Mouse (Mus musculus) heart, embryonic 14.5 days (tissue): ENCODE results near the gene Kat2a. TPM values are rescaled to one million over a fixed set of nuclear protein-coding genes. Genes with fewer than 3 reads are reported as not detected.
A peak's percentile ranks its signal among the peaks of the same experiment; 100 is the strongest.

ENCODE experiments used
- ATAC-seq: fragments of 200-750 bp; cut with Nextera tagmentation; 2 replicates; pipeline ENCODE4 v1.8.0; 2017; ENCODE audit warnings: low read depth, moderate TSS enrichment; ENCODE audit not compliant: insufficient number of reproducible peaks, insufficient read depth, low FRiP score
- H3K27ac ChIP-seq, 2 experiments: fragments of 200-500 bp in 1 of 2; fragments of 300-500 bp in 1 of 2; sonication (generic) in 1 of 2; replicated peaks in 1 of 2; 2 replicates each; pipeline ENCODE4 v1.5.1; 2012 to 2014; ENCODE audit warnings: low read depth in 2 of 2, low read length in 2 of 2, control low read depth in 1 of 2, mild to moderate bottlenecking in 1 of 2, mixed read lengths in 1 of 2; ENCODE audit not compliant: control insufficient read depth in 1 of 2, insufficient read depth in 1 of 2
- H3K27me3 ChIP-seq: fragments of 300-500 bp; sonication (generic); 2 replicates; pipeline ENCODE4 v1.6.1; 2014; ENCODE audit warnings: mild to moderate bottlenecking, low read length, control low read depth; ENCODE audit not compliant: control insufficient read depth, insufficient read depth
- H3K36me3 ChIP-seq: fragments of 300-500 bp; sonication (generic); 2 replicates; pipeline ENCODE4 v1.6.1; 2014; ENCODE audit warnings: mild to moderate bottlenecking, control low read depth, low read length, mixed read lengths; ENCODE audit not compliant: control insufficient read depth, insufficient read depth
- H3K4me1 ChIP-seq, 2 experiments: fragments of 200-500 bp in 1 of 2; fragments of 300-500 bp in 1 of 2; sonication (generic) in 1 of 2; 2 replicates each; pipeline ENCODE4 v1.6.1; 2012 to 2014; ENCODE audit warnings: low read length in 2 of 2, control low read depth in 1 of 2, mixed read lengths in 1 of 2; ENCODE audit not compliant: control insufficient read depth in 2 of 2, insufficient read depth in 2 of 2
- H3K4me2 ChIP-seq: fragments of 300-500 bp; sonication (generic); 2 replicates; pipeline ENCODE4 v1.6.1; 2014; ENCODE audit warnings: mild to moderate bottlenecking, low read length
- H3K4me3 ChIP-seq, 2 experiments: fragments of 200-500 bp in 1 of 2; fragments of 300-500 bp in 1 of 2; sonication (generic) in 1 of 2; 2 replicates each; pipeline ENCODE4 v1.5.1; 2012 to 2014; ENCODE audit warnings: low read length in 2 of 2, mild to moderate bottlenecking in 2 of 2, control low read depth in 1 of 2, low read depth in 1 of 2, moderate library complexity in 1 of 2; ENCODE audit not compliant: control insufficient read depth in 1 of 2, insufficient read depth in 1 of 2
- H3K9ac ChIP-seq: fragments of 300-500 bp; sonication (generic); 2 replicates; pipeline ENCODE4 v1.6.1; 2014; ENCODE audit warnings: mild to moderate bottlenecking, low read length
- H3K9me3 ChIP-seq: fragments of 300-500 bp; sonication (generic); 2 replicates; pipeline ENCODE4 v1.6.1; 2016; ENCODE audit warnings: low read length, control low read depth; ENCODE audit not compliant: control insufficient read depth
- WGBS: fragments of 180-500 bp; shearing (Covaris S2); extraction: QIAGEN DNeasy Blood & Tissue Kit; methylation state at CpG from one replicate; pipeline ENCODE4 v1.1.7; 2014; 5-methylcytosine and 5-hydroxymethylcytosine counted together
- polyA plus RNA-seq: library from polyadenylated mRNA; unstranded; fragments of >200 nt; fragmentation: Nextera tagmentation; extraction: Ambion mirVana; gene quantifications from 2 replicates; pipeline ENCODE4 v1.2.1, GENCODE M21; 2014

Kat2a gene
- polyA plus RNA-seq, 1 experiment from 2014 or later: 29.4 TPM

DNA sequence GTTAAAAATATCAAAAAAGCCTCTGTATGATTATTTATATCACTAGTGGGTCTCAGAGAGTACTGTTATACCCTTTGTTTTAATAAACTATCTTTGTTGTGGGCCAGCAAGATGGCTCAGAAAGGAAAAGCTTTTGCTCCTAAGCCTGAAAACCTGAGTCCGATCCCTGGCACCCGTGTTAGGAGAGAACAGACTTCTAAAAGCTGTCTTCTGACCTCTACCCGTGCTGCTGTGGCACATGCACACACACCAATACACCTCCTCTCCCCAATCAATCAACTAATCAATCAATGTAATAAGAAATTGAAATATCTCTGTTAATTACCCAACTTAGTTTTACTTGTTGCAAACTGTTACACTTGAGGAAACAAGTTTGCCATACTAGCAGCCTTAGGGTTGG lies 11.6 kb downstream of the Kat2a start:
- H3K9ac ChIP-seq: no peak overlapping the region
- ATAC-seq: no peak
- H3K27ac ChIP-seq: no peak overlapping the region
- peaks cover 3% of the 10 kb centered on the region in 2 experiments; a peak in 1 of 4 replicates for H3K4me1 ChIP-seq
- H3K36me3 ChIP-seq: peaks cover 14% of the 10 kb centered on the region
- 80% methylated on average over 3 of the region's 3 CpGs for WGBS
- H3K4me2 ChIP-seq: peak overlapping the region; percentile 52
- no peaks in the 10 kb centered on the region for H3K27me3 ChIP-seq
- H3K9me3 ChIP-seq: no peaks in the 10 kb centered on the region
- peak overlapping the region in 1 of 2 experiments; percentile 14; a peak in 1 of 4 replicates for H3K4me3 ChIP-seq

- Histone ChIP-seq H3K27ac (no peak overlapping the region), H3K4me3 (no peak overlapping the region), H3K9ac (no peak overlapping the region), H3K36me3 (no peaks in the 10 kb centered on the region), H3K4me1 (peaks cover 3% of the 10 kb centered on the region in 2 experiments; a peak in 1 of 4 replicates), H3K27me3 (peaks cover 2% of the 10 kb centered on the region; the same call in 1 of the 2 replicates), H3K9me3 (no peaks in the 10 kb centered on the region), H3K4me2 (no peak overlapping the region)
- WGBS: 72% methylated on average over 7 of the region's 7 CpGs
- ATAC-seq: no peak
Measured at GRCm38 (mm10) chr11:100697921-100698320, 14.3 kb downstream of the Kat2a start.

GRCm38 (mm10) chr11:100694926-100695325 lies 17.3 kb downstream of the Kat2a start:
- no peak overlapping the region for H3K4me2 ChIP-seq
- no peaks in the 10 kb centered on the region for H3K36me3 ChIP-seq
- H3K4me3 ChIP-seq: no peak overlapping the region
- no peak overlapping the region for H3K9ac ChIP-seq
- no peak for ATAC-seq
- WGBS: 29% methylated on average over 5 of the region's 5 CpGs
- H3K4me1 ChIP-seq: peaks cover 2 to 4% of the 10 kb centered on the region in 2 experiments; a peak in 2 of 4 replicates
- H3K27me3 ChIP-seq: peaks cover 26% of the 10 kb centered on the region
- H3K27ac ChIP-seq: no peak overlapping the region
- no peaks in the 10 kb centered on the region for H3K9me3 ChIP-seq

DNA sequence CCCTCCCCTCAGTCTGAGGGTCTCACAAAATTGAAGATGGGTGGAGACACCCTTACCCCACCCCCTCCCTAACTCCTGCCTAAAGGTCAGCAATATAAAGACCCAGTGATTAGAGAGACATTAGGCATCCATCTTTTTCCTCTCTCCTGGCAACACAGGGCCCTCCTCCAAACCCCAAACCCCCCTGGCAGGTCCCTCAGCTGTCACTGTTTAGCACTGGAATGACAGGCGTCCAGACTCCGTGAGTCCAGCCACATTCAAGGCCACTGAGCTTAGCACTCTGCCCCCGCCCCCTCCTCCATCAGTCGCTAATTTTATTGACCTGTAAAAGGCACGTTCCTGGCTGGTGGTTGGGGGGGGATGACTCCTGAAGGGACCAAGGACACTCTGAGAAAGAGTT lies 19.1 kb downstream of the Kat2a start:
- Histone ChIP-seq H3K27me3 (peaks cover 26% of the 10 kb centered on the region), H3K27ac (no peak overlapping the region), H3K4me3 (no peak overlapping the region), H3K4me1 (peaks cover 2 to 4% of the 10 kb centered on the region in 2 experiments; a peak in 2 of 4 replicates), H3K9me3 (no peaks in the 10 kb centered on the region), H3K36me3 (no peaks in the 10 kb centered on the region), H3K4me2 (no peak overlapping the region), H3K9ac (no peak overlapping the region)
- WGBS: 29% methylated on average over 5 of the region's 5 CpGs
- no peak for ATAC-seq

DNA sequence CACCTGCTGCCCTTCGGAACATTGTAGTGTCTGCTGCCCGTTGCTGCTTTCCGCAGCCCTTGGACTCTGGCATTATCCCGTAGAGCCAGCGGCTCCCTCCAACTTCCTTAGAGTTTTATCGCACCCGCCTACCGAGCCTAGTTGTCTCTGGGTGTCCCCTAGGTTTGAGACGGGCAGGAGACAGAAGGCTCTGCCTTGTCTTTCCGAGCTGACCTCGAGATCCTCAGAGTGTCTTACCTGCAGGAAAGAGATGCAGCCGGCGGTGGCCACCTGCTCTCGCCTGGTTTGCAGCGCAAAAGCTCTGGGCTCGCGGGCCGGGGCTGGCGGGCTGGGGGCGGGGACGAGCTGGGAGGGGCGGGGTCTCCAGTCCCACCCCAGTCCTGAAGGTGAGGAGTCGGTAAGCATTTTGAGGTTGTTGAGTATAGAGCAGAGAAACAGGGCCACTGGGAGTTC lies 20.1 kb downstream of the Kat2a start, which contains the start of gene Zfp385c:
Gene Zfp385c, minus strand, starts transcription at position 292 of the 453 bp plus-strand sequence.
- 1% methylated on average over 23 of the region's 23 CpGs for WGBS
- H3K9ac ChIP-seq: 0 out of 2 replicates have a peak within 1 kb of the TSS, but pooled peaks have one; percentile 12
- ATAC-seq: no peak
- H3K27ac ChIP-seq: no peak within 1 kb of the TSS
- H3K4me2 ChIP-seq: peak within 1 kb of the TSS; percentile 73
- H3K36me3 ChIP-seq: no peaks in the 10 kb centered on the region
- H3K4me1 ChIP-seq: peaks cover 2 to 4% of the 10 kb centered on the region in 2 experiments; a peak in 2 of 4 replicates
- no peaks in the 10 kb centered on the region for H3K9me3 ChIP-seq
- peak within 1 kb of the TSS; percentile 36 to 42 for H3K4me3 ChIP-seq
- peaks cover 26% of the 10 kb centered on the region for H3K27me3 ChIP-seq

DNA sequence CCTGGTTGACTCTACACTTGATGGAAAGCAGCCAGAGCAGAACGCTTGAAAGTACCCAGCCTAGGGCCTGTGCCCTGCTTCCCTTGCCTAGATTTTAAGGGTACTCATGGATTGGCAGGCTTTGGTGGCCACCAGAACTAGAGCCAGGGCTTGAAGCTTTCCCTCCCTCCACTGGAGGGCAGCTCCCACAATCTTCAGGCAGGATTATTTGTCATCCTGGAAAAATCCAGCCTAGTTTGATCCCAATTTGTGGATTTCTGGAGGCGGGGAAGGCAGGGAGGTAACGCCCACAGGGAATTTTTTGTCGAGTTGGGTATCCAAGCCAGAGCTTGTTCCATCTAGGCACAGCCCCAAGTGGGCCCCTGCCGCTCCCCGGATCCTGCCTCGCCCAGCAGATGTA lies 21.9 kb downstream of the Kat2a start:
- 68% methylated on average over 7 of the region's 7 CpGs for WGBS
- Histone ChIP-seq H3K4me2 (no peak overlapping the region), H3K4me1 (peaks cover 2 to 4% of the 10 kb centered on the region in 2 experiments; a peak in 2 of 4 replicates), H3K36me3 (no peaks in the 10 kb centered on the region), H3K9ac (no peak overlapping the region), H3K27ac (no peak overlapping the region), H3K9me3 (no peaks in the 10 kb centered on the region), H3K27me3 (peaks cover 26% of the 10 kb centered on the region), H3K4me3 (no peak overlapping the region)
- ATAC-seq: no peak

GRCm38 (mm10) chr11:100688443-100688842 lies 23.8 kb downstream of the Kat2a start:
- H3K9me3 ChIP-seq: no peaks in the 10 kb centered on the region
- no peaks in the 10 kb centered on the region for H3K36me3 ChIP-seq
- WGBS: 67% methylated on average over 4 of the region's 4 CpGs
- H3K4me2 ChIP-seq: no peak overlapping the region
- H3K4me1 ChIP-seq: peaks cover 2 to 4% of the 10 kb centered on the region in 2 experiments; a peak in 2 of 4 replicates
- no peak for ATAC-seq
- H3K4me3 ChIP-seq: no peak overlapping the region
- H3K27me3 ChIP-seq: peaks cover 26% of the 10 kb centered on the region
- no peak overlapping the region for H3K9ac ChIP-seq
- H3K27ac ChIP-seq: no peak overlapping the region

- WGBS: 75% methylated on average over 7 of the region's 7 CpGs
- no peak for ATAC-seq
- no peaks in the 10 kb centered on the region for H3K9me3 ChIP-seq
- peaks cover 18% of the 10 kb centered on the region for H3K27me3 ChIP-seq
- H3K4me1 ChIP-seq: peaks cover under 1 to 4% of the 10 kb centered on the region in 2 experiments; a peak in 2 of 4 replicates
- no peak overlapping the region for H3K9ac ChIP-seq
- H3K4me2 ChIP-seq: no peak overlapping the region
- no peaks in the 10 kb centered on the region for H3K36me3 ChIP-seq
- H3K4me3 ChIP-seq: no peak overlapping the region
- H3K27ac ChIP-seq: no peak overlapping the region
Measured at GRCm38 (mm10) chr11:100687265-100687664, 25.0 kb downstream of the Kat2a start.
